Mouse (Mus musculus) kidney, adult 2 months (tissue): ENCODE measurements at regions not wholly inside any gene's neighbourhood (a gene's known extent, or its start where the extent isn't known, plus 50 kb on each side); places are given as distances from the start of the nearest gene placed in this dataset.

Source experiments
- CTCF ChIP-seq: fragments of 200-500 bp; conservative IDR thresholded peaks from 2 replicates; pipeline ENCODE4 v1.5.1; 2011; ENCODE audit warnings: low read depth, mild to moderate bottlenecking, control low read depth, low read length, moderate library complexity, mixed read lengths; ENCODE audit not compliant: insufficient read depth, insufficient read length
- POLR2A ChIP-seq: fragments of 200-500 bp; IDR thresholded peaks from one replicate; pipeline ENCODE4 v1.6.1; 2011; ENCODE audit warnings: low read depth, low read length, control low read depth

- no peak for TF ChIP-seq CTCF
- TF ChIP-seq POLR2A: no peak
Observed at GRCm38 (mm10) chr2:159250065-159250464, 455.5 kb downstream of the Dhx35 start.
